Mouse (Mus musculus) heart, embryonic 11.5 days (tissue): ENCODE results near the gene Synrg. TPM values are rescaled to one million over a fixed set of nuclear protein-coding genes. Genes with fewer than 3 reads are reported as not detected.
A peak's percentile ranks its signal among the peaks of the same experiment; 100 is the strongest.

Source experiments
- ATAC-seq: fragments of 200-750 bp; cut with Nextera tagmentation; replicated peaks from 2 replicates; pipeline ENCODE4 v1.8.0; 2017; ENCODE audit warnings: moderate library complexity; ENCODE audit not compliant: insufficient number of reproducible peaks, low FRiP score, low TSS enrichment
- H3K27ac ChIP-seq: fragments of 300-500 bp; sonication (generic); 2 replicates; pipeline ENCODE4 v1.5.1; 2014; ENCODE audit warnings: mild to moderate bottlenecking, low read depth, low read length
- H3K27me3 ChIP-seq: fragments of 300-500 bp; sonication (generic); 2 replicates; pipeline ENCODE4 v1.6.1; 2014; ENCODE audit warnings: mild to moderate bottlenecking, low read length, mixed read lengths; ENCODE audit not compliant: control insufficient read depth, insufficient read depth
- H3K36me3 ChIP-seq: fragments of 300-500 bp; sonication (generic); 2 replicates; pipeline ENCODE4 v1.6.1; 2014; ENCODE audit warnings: mild to moderate bottlenecking, low read length, moderate library complexity, mixed read lengths; ENCODE audit not compliant: control insufficient read depth, insufficient read depth
- H3K4me1 ChIP-seq: fragments of 300-500 bp; sonication (generic); 2 replicates; pipeline ENCODE4 v1.6.1; 2014; ENCODE audit warnings: low read length; ENCODE audit not compliant: control insufficient read depth, insufficient read depth
- H3K4me2 ChIP-seq: fragments of 300-500 bp; sonication (generic); 2 replicates; pipeline ENCODE4 v1.6.1; 2014; ENCODE audit warnings: mild to moderate bottlenecking, moderate library complexity
- H3K4me3 ChIP-seq: fragments of 300-500 bp; sonication (generic); 2 replicates; pipeline ENCODE4 v1.5.1; 2014; ENCODE audit warnings: low read depth, low read length
- H3K9ac ChIP-seq: fragments of 300-500 bp; sonication (generic); 2 replicates; pipeline ENCODE4 v1.6.1; 2014; ENCODE audit warnings: mild to moderate bottlenecking, low read depth, low read length, moderate library complexity
- H3K9me3 ChIP-seq: fragments of 300-500 bp; sonication (generic); replicated peaks from 2 replicates; pipeline ENCODE4 v1.6.1; 2016; ENCODE audit warnings: low read length; ENCODE audit not compliant: control insufficient read depth
- WGBS: fragments of 180-500 bp; shearing (Covaris S2); extraction: QIAGEN DNeasy Blood & Tissue Kit; methylation state at CpG from one replicate; pipeline ENCODE4 v1.1.7; 2014; ENCODE audit not compliant: insufficient replicate concordance; 5-methylcytosine and 5-hydroxymethylcytosine counted together
- polyA plus RNA-seq: library from polyadenylated mRNA; unstranded; fragments of >200 nt; fragmentation: Nextera tagmentation; extraction: Ambion mirVana; gene quantifications from 2 replicates; pipeline ENCODE4 v1.2.1, GENCODE M21; 2014

The Synrg gene
- polyA plus RNA-seq = 7.1 and 8.2 TPM in 2 replicates

GRCm38 (mm10) chr11:83963991-83964921 is at the start of gene Synrg:
TSS of gene Synrg (plus strand) at chr11:83964428.
- peak within 1 kb of the TSS; percentile 75; the same call in 1 of the 2 replicates for H3K27ac ChIP-seq
- peak; percentile 93 for ATAC-seq

GRCm38 (mm10) chr11:83914501-83914900 is 49.7 kb upstream of the Synrg start:
- no peak for ATAC-seq
- H3K9me3 ChIP-seq = no peaks in the 10 kb centered on the region
- no peak overlapping the region for H3K4me2 ChIP-seq
- WGBS = 50% methylated on average over 4 of the region's 4 CpGs
- no peaks in the 10 kb centered on the region for H3K27me3 ChIP-seq
- H3K9ac ChIP-seq = no peak overlapping the region
- no peak overlapping the region for H3K27ac ChIP-seq
- H3K4me3 ChIP-seq = no peak overlapping the region
- no peaks in the 10 kb centered on the region for H3K4me1 ChIP-seq
- H3K36me3 ChIP-seq = no peaks in the 10 kb centered on the region

More at GRCm38 (mm10) chr11:83963991-83964921, at the start of gene Synrg:
- peak within 1 kb of the TSS; percentile 79 for H3K4me2 ChIP-seq
- H3K9me3 ChIP-seq = no peaks in the 10 kb centered on the region
- 2% methylated on average over 64 of the region's 76 CpGs for WGBS
- peaks cover 5% of the 10 kb centered on the region; the same call in 1 of the 2 replicates for H3K4me1 ChIP-seq
- peak within 1 kb of the TSS; percentile 87 for H3K9ac ChIP-seq
- H3K4me3 ChIP-seq = peak within 1 kb of the TSS; percentile 70
- no peaks in the 10 kb centered on the region for H3K27me3 ChIP-seq
- peaks cover 16% of the 10 kb centered on the region for H3K36me3 ChIP-seq

- 66% methylated on average over 2 of the region's 2 CpGs for WGBS
- no peak overlapping the region for H3K4me2 ChIP-seq
- no peak overlapping the region for H3K27ac ChIP-seq
- H3K4me1 ChIP-seq = no peaks in the 10 kb centered on the region
- H3K27me3 ChIP-seq = no peaks in the 10 kb centered on the region
- H3K36me3 ChIP-seq = no peaks in the 10 kb centered on the region
- no peak overlapping the region for H3K4me3 ChIP-seq
- no peak for ATAC-seq
- H3K9ac ChIP-seq = no peak overlapping the region
- H3K9me3 ChIP-seq = no peaks in the 10 kb centered on the region
Observed at GRCm38 (mm10) chr11:83922600-83922999, 41.6 kb upstream of the Synrg start.

- ATAC-seq = no peak
- 61% methylated on average over 3 of the region's 3 CpGs for WGBS
- Histone ChIP-seq H3K27me3 (no peaks in the 10 kb centered on the region), H3K27ac (no peak overlapping the region), H3K4me3 (no peak overlapping the region), H3K9me3 (no peaks in the 10 kb centered on the region), H3K4me1 (no peaks in the 10 kb centered on the region), H3K36me3 (no peaks in the 10 kb centered on the region), H3K9ac (no peak overlapping the region), H3K4me2 (no peak overlapping the region)
Observed at GRCm38 (mm10) chr11:83927097-83927496, 37.1 kb upstream of the Synrg start.

GRCm38 (mm10) chr11:83932506-83933106 is 31.6 kb upstream of the Synrg start:
- no peak overlapping the region for H3K4me2 ChIP-seq
- H3K9me3 ChIP-seq = no peaks in the 10 kb centered on the region
- no peak overlapping the region for H3K4me3 ChIP-seq
- WGBS = 65% methylated on average over 10 of the region's 10 CpGs
- H3K4me1 ChIP-seq = no peaks in the 10 kb centered on the region
- H3K27me3 ChIP-seq = no peaks in the 10 kb centered on the region
- no peak overlapping the region for H3K9ac ChIP-seq
- H3K27ac ChIP-seq = no peak overlapping the region
- no peak for ATAC-seq
- H3K36me3 ChIP-seq = no peaks in the 10 kb centered on the region

- Histone ChIP-seq H3K9me3 (no peaks in the 10 kb centered on the region), H3K9ac (no peak overlapping the region), H3K27me3 (no peaks in the 10 kb centered on the region), H3K4me1 (no peaks in the 10 kb centered on the region), H3K4me3 (no peak overlapping the region), H3K36me3 (no peaks in the 10 kb centered on the region), H3K4me2 (no peak overlapping the region), H3K27ac (no peak overlapping the region)
- ATAC-seq = no peak
- WGBS = 83% methylated on average over 4 of the region's 4 CpGs
Observed at GRCm38 (mm10) chr11:83933376-83933775, 30.9 kb upstream of the Synrg start.

GRCm38 (mm10) chr11:83935986-83936665 is 28.1 kb upstream of the Synrg start:
- H3K27me3 ChIP-seq = peaks cover 6% of the 10 kb centered on the region; the same call in 1 of the 2 replicates
- H3K36me3 ChIP-seq = no peaks in the 10 kb centered on the region
- H3K4me1 ChIP-seq = no peaks in the 10 kb centered on the region
- WGBS = 20% methylated on average over 7 of the region's 7 CpGs
- ATAC-seq = no peak
- H3K9me3 ChIP-seq = no peaks in the 10 kb centered on the region
- no peak overlapping the region for H3K27ac ChIP-seq
- no peak overlapping the region for H3K4me2 ChIP-seq
- no peak overlapping the region for H3K4me3 ChIP-seq
- no peak overlapping the region for H3K9ac ChIP-seq

- 73% methylated on average over 8 of the region's 8 CpGs for WGBS
- Histone ChIP-seq H3K9ac (no peak overlapping the region), H3K36me3 (no peaks in the 10 kb centered on the region), H3K4me2 (no peak overlapping the region), H3K4me1 (peaks cover 6% of the 10 kb centered on the region), H3K9me3 (no peaks in the 10 kb centered on the region), H3K27me3 (peaks cover 6% of the 10 kb centered on the region; the same call in 1 of the 2 replicates), H3K4me3 (no peak overlapping the region), H3K27ac (no peak overlapping the region)
- no peak for ATAC-seq
Observed at GRCm38 (mm10) chr11:83938556-83938955, 25.7 kb upstream of the Synrg start.
